Mouse (Mus musculus): ENCODE data around the gene Gm10842.

- TF ChIP-seq CTCF (IDR thresholded peaks at IDR 0.05; ENCODE audit: low read depth, low read length): no peak
- TF ChIP-seq POLR2A (IDR thresholded peaks at IDR 0.05; ENCODE audit: borderline replicate concordance, low read depth, low read length): no peak
Observed at GRCm38 (mm10) chr11:105150691-105151090, 4.0 kb downstream of the Gm10842 start.

All from bone marrow macrophage, adult 2 months (primary cell).